Mouse (Mus musculus) thymus, adult 2 months (tissue): ENCODE data around the gene Eif1.

ENCODE experiments used
- CTCF ChIP-seq: fragments of 200-500 bp; IDR thresholded peaks from 2 replicates; pipeline ENCODE4 v1.5.1; 2012; ENCODE audit warnings: mild to moderate bottlenecking, control low read depth, low read length, moderate library complexity, borderline replicate concordance; ENCODE audit not compliant: control insufficient read depth, poor library complexity, insufficient read depth; ENCODE audit errors: extremely low read depth
- POLR2A ChIP-seq: fragments of 200-500 bp; IDR thresholded peaks from 2 replicates; pipeline ENCODE4 v1.6.1; 2012; ENCODE audit warnings: mild to moderate bottlenecking, low read length, control low read depth, moderate library complexity; ENCODE audit not compliant: control insufficient read depth, poor library complexity, insufficient read depth; ENCODE audit errors: extremely low read depth

DNA sequence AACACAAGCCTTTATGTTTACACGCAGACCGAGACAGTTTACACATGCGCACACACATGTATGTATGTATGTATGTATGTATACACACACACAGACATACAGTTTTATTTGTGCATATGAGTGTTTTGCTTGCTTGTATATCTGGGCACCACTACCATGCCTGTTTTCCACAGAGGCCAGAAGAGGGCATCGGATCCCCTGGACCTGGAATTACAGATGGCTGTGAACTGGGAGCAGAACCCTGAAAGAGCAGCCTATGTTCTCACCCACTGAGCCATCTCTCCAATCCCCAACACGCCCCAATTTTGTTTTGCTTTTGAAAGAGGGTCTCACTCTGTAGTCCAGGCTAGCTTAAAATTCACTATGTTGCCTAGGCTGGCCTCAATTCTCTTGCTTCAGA lies 37.7 kb downstream of the Eif1 start:
- TF ChIP-seq CTCF (no peak), POLR2A (no peak)
